Mouse (Mus musculus): Measurements from ENCODE around the gene Galnt10.
A peak's percentile ranks its signal among the peaks of the same experiment; 100 is the strongest.

The Galnt10 gene

DNA sequence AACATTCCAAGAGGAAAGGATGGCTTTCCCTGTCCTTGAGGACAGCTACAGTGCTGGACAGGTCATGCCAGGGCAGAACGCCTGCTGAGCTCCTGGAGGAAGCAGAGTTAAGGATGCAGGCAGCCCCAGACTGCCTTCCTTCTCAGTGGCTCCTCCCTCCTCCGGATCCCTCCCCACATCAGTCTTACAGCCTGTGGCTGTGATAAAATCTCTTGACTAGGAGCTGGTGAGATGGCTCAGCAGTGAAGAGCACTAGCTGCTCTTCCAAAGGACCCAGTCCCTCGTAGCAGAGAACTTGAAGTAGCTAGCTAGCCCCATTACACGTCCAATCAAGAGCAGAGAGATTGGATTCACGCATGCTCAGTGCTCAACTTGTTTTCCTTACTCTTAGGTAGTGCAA is 15.6 kb downstream of the Galnt10 start:
- no peak for DNase-seq

DNA sequence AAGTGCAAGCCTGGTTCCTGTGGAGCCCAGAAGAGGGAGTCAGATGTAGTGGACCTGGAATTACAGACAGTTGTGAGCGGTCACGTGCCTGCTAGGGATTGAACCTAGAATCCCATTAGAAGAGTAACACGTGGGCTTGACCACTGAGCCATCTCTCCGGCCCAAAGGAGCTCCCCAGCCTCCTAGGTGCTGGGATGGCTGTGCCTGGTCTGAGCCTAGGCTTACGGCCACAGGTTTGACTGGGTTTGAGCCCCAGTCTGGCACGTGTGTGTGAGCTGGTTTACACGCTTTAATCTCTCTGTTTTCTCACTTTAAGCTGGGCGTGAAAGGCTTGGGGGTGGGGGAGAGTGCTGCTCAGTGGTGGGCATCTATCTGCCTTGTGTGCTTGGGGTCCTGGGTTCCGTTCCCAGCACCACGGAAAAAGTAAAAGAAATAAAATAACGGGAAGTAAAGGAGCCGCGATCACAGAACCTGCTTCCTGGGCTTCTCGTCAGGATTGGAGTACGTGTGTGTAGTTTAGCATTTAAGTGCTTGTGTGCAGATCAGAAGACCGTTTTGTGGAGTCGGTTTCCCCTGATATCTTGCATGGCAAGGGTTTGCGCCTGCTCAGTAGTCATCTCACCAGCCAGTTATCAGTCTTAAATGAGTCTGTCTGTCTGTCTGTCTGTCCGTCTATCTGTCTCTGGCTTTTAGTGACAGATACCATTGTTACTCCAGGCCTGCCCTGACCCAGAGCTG is 16.4 kb downstream of the Galnt10 start:
- DNase-seq = no peak

DNA sequence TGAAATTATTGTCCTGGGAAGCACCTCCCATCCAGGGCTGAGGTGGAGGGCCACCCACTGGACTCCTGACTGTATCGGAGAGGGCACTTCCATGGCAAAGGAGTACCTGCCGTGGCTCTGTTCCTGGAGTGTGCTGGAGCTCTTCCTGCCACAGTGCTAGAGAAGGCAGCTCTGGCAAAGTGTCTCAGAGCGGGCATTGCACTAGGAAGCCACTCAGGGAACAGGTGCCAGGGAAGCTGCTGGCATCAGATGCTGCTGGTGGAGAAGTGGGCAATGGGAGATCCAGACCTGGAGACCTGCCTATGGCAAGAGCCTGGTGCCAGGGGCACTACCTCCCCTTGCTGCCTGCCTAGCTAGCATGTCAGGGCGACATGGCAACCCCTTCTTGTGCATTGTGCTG is 17.0 kb downstream of the Galnt10 start:
- DNase-seq = no peak

- DNase-seq = no peak
Measured at GRCm38 (mm10) chr11:57663271-57663670, 18.0 kb downstream of the Galnt10 start.

- no peak for DNase-seq
Measured at GRCm38 (mm10) chr11:57664741-57665140, 19.5 kb downstream of the Galnt10 start.

- no peak for DNase-seq
Measured at GRCm38 (mm10) chr11:57668271-57668670, 23.0 kb downstream of the Galnt10 start.

DNA sequence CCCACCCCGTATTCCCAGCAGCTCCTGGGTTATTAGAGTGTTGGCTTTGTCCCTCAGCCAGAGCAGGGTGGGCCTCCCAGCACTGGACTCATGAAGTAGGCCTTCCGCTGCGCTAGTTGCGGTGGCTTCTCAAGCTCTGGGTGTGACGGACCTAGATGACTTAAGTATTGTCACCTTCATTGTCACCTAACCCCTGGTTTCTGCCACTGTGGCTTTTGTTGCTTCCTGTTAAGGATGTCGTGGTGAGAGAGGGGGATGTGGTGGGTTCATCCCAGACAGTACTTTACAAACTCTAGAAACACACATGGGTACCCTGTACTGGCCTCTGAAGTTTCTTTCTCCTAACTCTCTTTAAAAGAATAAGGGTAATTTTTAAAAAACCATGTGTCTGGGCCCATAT is 24.3 kb downstream of the Galnt10 start:
- DNase-seq = no peak

DNA sequence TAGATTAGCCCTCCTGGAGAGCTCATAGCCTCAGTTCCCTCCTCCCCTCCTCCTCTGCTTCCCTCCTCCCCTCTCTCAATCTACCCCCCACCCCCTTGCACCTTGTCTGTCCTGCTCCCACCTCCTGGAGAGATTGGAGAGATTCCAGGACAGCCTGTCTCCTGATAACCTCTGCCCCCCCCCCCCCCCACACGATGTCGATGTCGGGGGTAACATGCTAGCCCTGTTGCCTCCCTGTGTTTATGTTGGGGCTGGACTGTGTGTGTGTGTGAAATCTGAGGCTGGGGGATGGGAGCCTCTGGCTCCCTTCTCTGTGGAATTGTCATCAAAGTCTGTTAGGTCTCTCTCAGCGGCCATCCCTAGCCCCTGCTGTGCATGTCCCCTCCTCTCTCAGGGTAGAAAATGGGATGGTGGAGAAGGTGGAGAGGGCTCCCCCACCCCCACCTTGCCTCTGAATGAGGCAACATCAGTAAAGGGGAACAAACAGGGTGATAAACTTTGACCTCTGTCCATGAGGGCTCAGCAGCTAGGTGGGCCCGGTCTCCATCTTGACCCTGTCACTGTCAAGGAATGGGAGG is 26.0 kb downstream of the Galnt10 start:
- DNase-seq = no peak

DNA sequence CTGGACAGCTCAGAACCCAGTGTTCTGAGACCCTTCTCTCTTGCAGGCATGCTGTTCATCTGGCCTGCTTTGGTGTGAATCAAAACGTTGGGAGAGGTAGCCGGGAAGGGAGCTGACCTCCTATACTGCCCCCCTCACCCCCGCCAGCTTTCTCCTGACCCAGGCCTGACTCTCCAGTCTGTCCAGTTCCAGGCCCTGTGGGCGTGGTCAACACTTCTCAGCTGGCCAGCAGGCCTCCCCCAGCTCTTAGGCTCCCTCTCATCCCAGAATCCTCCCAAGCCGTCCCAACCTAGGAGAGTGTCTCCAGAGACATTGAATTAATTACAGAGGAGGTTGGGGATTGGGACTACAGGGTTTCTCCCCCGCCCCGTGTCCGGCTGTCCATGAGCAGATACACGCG is 26.6 kb downstream of the Galnt10 start:
- DNase-seq = no peak

DNA sequence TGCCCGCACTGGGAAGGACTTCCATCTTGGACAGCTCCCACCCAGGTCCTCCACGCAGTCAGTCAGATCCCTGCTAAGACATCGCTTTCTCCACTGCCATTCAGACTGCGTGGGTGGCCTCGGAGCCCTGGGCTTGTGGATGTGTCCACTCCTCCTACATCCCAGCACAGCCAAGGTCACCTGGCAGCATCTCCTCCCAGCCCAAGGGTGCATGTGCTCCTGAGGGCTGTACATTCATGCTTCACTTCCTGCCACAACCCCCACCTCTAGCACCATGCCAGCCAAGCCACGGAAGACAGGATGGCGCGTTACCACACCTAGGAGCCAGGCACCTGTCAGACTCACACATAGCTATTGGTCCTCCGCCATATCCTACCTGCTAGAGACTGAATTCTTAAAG is 27.8 kb downstream of the Galnt10 start:
- DNase-seq = no peak

DNA sequence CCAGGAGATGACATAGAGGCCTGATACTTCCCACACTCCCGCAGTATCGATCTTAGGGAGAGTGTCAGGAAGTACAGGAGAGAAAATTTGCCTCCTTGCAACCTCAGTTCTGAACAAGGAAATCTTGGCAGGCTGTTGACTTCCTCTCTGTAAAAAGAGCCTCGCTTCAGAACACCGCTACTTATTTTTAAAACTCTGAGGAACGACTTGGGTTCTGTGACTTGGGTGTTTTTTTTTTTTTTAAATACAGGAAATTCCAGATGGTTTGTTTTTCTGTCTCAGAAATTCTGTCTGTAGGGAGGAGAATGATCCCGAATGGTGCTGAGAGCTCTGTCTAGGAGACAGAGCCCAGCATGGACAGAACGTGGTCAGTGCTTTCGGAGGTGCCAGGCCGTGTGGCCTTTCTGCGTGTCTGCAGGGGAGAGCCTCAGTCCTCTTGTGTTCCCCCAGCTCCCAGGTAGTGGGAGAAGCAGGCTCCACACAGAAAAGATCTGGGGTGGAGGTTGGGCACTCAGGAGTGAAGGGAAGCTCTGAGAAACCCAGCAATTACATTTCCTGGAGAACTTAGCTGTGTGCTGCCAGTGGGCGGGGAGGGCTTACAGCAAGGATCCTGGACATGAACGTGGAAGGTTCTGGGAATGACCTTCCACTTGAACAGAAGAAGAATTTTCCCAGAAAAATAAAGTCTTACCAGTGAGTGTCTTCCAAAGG is 28.9 kb downstream of the Galnt10 start:
- DNase-seq = no peak

DNA sequence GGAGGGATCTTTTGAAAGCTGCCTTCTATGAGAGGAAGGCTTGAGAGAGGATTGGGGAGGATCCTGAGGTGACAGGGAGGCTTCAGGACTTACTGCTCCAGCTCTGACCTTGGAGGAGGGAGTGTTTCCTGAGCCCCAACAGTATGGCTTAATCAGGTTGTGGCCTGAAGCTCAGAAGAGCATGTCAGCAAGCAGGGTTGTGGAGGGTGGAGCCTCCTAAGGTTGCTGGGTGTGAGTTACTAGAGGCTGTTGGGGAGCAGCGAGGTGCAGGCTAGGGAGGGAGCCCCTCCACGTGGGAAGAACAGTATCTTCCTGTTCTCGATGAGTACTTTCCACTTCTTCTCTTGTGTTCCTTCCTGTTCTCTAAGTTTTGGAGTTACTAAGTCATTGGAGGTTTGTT is 32.0 kb downstream of the Galnt10 start:
- DNase-seq = no peak

DNA sequence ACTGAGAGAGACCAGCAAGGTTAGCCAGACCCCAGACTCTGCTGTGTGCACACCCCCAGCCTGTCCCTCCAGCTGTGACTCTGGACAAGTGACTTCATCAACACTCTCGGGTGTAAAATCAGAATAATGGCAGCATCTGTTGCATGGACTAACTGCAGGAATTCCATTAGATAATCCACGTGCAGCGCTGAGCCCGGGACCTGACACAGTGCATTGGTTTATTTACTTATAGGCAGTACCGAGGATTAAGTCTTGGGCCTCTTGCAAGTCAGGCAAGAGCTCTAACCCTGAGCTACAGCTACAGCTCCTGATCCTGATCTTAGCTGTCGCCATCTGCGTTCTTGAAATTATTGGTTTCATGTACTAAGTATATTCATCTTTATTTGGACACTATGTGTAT is 37.3 kb downstream of the Galnt10 start:
- no peak for DNase-seq

DNA sequence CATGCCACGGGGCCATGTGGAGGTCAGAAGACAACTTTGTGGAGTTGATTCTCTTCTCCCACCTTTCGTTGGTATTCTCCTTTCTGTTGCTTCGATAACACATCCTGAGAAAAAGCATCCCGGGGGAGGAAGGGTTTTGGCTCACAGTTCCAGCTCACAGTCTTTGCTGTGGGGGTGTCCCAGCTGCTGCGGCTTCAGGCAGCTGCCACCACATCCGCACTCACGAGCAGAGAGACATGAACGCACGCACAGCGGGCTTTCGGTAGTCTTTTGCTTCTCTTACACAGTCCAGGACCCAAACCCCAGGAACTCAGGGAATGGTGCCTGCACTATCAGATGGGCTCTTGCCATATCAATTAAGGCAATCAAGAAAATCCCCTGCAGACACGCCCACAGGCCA is 37.9 kb downstream of the Galnt10 start:
- DNase-seq = no peak

DNA sequence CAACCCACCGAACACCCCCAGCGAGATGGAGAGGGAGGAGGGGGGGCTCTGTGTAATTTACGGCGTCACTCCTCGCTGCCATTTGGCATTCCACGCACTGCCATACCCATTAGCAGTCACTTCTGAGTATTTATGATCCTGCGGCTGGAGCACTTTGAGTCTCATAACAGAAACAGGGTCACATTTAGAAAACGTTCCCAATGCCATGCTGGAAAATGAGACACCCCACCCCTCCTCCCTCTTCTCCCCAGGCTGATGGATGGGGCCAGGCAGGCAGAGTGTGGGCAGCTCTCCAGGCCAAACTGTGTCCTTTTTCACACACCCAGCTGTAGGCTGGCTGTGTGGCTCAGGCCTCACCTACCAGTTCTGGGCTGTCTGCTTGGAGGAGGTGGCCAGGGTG is 38.7 kb downstream of the Galnt10 start:
- no peak for DNase-seq

GRCm38 (mm10) chr11:57684891-57685290 is 39.6 kb downstream of the Galnt10 start:
- DNase-seq = no peak

DNA sequence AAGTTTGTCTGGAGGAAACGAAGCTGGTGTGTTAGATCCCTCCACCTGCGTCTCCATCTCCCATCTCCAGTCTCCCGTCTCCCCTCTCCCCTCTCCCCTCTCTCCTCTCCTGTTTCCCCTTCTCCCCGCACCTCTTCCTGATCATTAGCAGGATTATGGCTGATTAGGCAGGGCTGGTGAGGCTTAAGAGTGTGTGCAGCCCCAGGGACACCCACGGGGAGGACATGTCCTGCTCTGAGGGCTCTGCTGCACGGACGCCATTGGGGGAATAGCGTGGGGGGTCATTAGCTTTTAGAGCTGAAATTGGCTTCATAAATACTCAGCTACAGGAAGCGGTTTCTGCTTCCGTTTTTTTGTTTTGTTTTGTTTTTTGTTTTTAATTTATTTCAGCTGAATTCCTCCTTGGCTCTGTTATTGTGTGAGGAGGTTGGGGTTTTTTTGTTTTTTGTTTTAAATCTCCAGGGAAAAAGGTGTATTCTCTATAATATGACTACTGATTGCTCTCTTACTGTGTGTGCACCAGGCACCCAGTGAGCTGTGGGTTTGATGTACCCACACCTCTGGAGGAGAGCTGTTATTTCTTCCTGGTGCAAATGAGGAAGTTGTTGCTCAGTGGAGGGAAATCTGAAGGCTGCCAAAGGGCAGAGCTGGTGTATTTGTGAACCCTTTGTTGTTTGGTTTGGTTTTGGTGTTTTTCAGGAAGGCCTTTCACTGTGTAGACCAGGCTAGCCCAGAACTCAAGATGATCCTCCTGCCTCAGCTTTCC is 40.6 kb downstream of the Galnt10 start:
- peak in 1 of 2 experiments; percentile 29 for DNase-seq

DNA sequence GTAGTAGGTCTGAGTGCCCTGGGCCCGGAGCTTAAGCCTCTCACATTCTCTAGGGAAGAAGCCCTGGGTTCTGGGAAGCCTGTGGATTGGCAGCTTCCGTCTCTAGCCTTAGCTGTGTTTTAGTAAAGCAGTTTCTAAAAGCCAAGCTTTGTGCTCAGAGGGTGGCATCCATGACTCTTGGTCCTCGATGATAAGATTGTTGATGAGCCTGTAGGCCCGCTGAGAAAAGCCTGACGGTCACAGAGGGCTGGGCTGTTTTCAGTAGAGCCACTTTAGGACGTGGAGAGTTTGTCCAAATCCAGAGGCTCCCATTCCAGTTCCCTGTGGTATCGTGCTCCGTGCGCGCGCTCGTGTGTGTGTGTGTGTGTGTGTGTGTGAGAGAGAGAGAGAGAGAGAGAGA is 41.6 kb downstream of the Galnt10 start:
- no peak for DNase-seq

DNA sequence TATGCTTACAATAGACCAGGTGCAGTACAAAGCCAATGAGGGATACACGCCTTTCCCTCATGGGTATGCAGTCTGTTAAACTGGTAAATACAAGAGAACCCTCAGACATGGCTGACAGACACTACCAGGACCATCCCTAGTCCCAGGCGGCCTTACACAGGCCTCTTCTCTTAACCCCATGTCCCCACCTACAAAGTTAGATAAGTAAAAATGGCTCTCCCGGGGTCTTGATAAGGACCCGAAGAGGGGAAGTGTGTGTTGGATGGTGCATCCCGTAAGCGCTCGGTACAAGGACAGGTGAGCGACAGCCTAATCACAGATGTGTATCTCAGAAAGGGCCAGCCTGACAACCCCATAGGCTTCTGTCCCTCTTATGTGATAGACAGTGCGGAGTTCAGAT is 42.0 kb downstream of the Galnt10 start:
- DNase-seq = no peak

DNA sequence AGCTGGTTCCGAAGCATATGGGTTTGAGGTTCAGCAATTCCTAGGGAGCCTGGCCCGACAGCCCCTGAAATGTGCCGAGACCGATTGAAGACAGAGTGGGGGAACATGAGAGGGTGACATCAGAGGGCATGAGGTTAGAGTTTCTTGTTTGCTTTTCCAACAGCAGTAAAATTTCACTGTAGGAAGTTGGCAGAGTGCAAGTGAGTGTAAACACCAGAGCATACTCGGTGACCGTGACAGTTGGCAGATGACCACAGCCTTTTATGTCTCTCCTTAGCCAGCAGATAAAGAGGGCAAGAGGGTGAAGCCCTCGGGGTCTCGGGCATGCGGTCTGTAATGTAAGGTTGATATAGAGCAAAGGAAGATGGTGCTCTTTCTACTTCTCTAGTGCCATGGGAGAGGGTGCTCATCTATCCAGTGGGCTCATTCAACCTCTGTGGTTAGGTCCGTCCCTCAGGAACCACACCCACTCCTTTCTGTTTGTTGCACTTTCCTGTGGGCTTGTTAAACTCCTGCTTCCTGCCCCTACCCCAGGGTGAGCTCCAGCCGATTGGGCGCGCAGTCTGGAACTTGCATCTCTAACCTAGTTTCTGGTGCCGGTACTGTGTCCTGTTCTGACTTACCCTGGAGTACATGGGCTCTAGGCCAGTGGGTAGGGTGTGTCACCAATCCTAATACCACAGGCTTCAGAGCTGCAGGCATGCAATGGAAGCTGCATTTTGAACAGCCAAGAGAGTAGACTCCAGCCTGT is 43.1 kb downstream of the Galnt10 start:
- peak; percentile 38 to 59 for DNase-seq

DNA sequence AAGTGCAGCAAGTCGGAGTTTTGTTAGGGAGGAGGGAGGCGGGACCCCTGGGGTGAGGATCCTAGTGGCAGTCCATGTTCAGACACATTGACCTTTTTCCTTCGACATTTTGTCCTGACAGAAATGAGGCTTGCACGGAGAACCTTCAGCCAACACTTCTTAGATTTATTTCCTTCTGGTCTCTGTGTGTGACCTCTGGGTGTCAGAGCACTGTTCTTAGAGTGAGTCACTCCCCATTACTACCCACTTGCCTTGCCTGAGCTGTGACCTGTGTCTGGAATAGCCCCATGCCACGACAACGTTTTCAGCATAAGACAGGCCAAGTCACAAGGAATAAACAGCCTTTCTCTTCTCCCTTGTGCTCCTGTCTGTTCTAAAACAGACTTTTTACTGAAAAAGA is 44.6 kb downstream of the Galnt10 start:
- no peak for DNase-seq

DNA sequence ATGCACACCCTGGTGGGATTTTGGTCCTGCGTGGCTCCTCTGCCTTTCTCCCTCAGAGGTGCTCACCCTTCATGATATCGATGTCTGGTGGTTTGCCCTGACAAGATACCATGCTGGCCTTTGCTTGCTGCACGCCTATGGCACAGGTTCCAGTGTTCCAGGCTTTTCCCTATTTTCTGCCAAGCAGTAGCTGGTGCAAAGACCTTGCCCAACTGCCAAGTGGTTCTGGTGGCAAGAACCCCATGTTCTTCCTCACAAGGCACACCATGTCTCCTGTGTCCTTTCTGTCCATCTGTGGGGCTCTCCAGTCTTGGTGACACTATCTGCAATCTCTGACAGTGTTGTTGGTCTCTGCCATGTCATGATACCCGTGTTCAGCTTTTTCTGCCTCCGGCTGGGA is 45.6 kb downstream of the Galnt10 start:
- no peak for DNase-seq

- no peak for DNase-seq
Measured at GRCm38 (mm10) chr11:57691939-57692338, 46.7 kb downstream of the Galnt10 start.
